Mouse (Mus musculus): ENCODE data around the gene Acbd4. TPM values are rescaled to one million over a fixed set of nuclear protein-coding genes. Genes with fewer than 3 reads are reported as not detected.

Gene Acbd4
- polyA plus RNA-seq, 1 experiment: 17.9 TPM

DNA sequence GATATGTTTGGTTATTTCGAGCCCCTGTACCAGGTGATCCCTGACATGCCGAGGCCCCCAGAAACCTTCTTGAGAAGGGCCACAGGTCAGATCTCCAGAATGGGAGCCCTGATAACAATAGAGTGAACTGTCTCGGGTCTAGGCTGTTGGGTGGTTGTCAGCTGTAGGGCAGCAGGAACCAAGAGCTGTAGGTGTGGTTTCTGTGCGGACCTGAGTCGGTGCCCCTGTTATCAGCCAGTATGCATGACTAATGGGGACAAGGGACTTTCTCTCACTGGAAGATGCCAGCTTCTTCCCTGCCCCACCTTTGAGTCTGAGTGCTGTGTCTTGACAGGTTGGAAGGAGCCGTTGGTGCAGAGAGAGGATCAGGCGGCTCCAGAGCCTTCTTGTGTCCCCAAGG lies 3.0 kb downstream of the Acbd4 start:
- DNase-seq (ENCODE audit: low read depth in 1 of 2, low spot score in 2 of 2): no peak
- Histone ChIP-seq H3K4me1 (ENCODE audit: control insufficient read depth, insufficient read depth, insufficient read length) (peaks cover 22% of the 10 kb centered on the region), H3K36me3 (ENCODE audit: control insufficient read depth, insufficient read depth, low read length) (peaks cover 8% of the 10 kb centered on the region), H3K27me3 (ENCODE audit: control insufficient read depth, insufficient read depth, low read length) (peaks cover 6% of the 10 kb centered on the region), H3K27ac (ENCODE audit: insufficient read depth, low read length) (peak overlapping the region; percentile 47; the same call in 1 of the 2 replicates), H3K4me3 (ENCODE audit: extremely low read depth, insufficient read depth, insufficient read length) (no peak overlapping the region)
- TF ChIP-seq CTCF (IDR thresholded peaks at IDR 0.05; ENCODE audit: extremely low read depth, insufficient read depth, insufficient read length, insufficient replicate concordance): no peak
- 72% methylated on average over 7 of the region's 7 CpGs for WGBS

GRCm38 (mm10) chr11:103105180-103105725 lies 3.8 kb downstream of the Acbd4 start:
- WGBS: 85% methylated on average over 14 of the region's 14 CpGs
- Histone ChIP-seq H3K4me1 (ENCODE audit: control insufficient read depth, insufficient read depth, insufficient read length) (peaks cover 22% of the 10 kb centered on the region), H3K27ac (ENCODE audit: insufficient read depth, low read length) (no peak overlapping the region)

DNA sequence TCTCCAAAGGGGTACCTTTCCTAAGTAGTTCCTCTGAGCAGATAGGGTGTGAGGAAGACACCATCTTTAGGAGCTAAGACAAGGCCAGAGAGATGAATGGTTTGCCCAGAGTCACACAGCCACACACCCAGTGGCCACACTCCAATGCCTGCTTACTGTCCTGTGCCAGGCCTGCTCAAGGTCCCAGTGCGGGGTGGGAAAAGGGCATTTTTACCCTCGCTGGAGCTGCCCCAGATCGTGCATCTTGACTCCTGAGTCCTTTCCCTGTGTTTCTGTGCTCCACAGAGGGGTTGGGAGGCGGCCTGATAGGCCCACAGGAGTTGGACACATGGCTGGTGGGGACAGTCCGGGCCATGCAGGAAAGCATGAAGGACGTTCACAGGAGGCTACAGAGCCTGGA lies 4.3 kb downstream of the Acbd4 start:
- DNase-seq (ENCODE audit: low read depth in 1 of 2, low spot score in 2 of 2): no peak
- Histone ChIP-seq H3K27me3 (ENCODE audit: control insufficient read depth, insufficient read depth, low read length) (peaks cover 6% of the 10 kb centered on the region), H3K36me3 (ENCODE audit: control insufficient read depth, insufficient read depth, low read length) (peaks cover 8% of the 10 kb centered on the region), H3K4me1 (ENCODE audit: control insufficient read depth, insufficient read depth, insufficient read length) (peaks cover 22% of the 10 kb centered on the region), H3K4me3 (ENCODE audit: extremely low read depth, insufficient read depth, insufficient read length) (no peak overlapping the region), H3K27ac (ENCODE audit: insufficient read depth, low read length) (no peak overlapping the region)
- TF ChIP-seq POLR2A (IDR thresholded peaks at IDR 0.05; ENCODE audit: low read depth, low read length): no peak
- no peak for TF ChIP-seq CTCF (IDR thresholded peaks at IDR 0.05; ENCODE audit: extremely low read depth, insufficient read depth, insufficient read length, insufficient replicate concordance)
- 88% methylated on average over 6 of the region's 6 CpGs for WGBS

More at GRCm38 (mm10) chr11:103105180-103105725, 3.8 kb downstream of the Acbd4 start:
- H3K4me3 ChIP-seq (ENCODE audit: extremely low read depth, insufficient read depth, insufficient read length): no peak overlapping the region
- H3K36me3 ChIP-seq (ENCODE audit: control insufficient read depth, insufficient read depth, low read length): peaks cover 8% of the 10 kb centered on the region
- peaks cover 6% of the 10 kb centered on the region for H3K27me3 ChIP-seq (ENCODE audit: control insufficient read depth, insufficient read depth, low read length)
- TF ChIP-seq POLR2A (IDR thresholded peaks at IDR 0.05; ENCODE audit: low read depth, low read length): no peak
- TF ChIP-seq CTCF (IDR thresholded peaks at IDR 0.05; ENCODE audit: extremely low read depth, insufficient read depth, insufficient read length, insufficient replicate concordance): no peak
- no peak for DNase-seq (ENCODE audit: low read depth in 1 of 2, low spot score in 2 of 2)

GRCm38 (mm10) chr11:103106386-103106785 lies 4.9 kb downstream of the Acbd4 start:
- Histone ChIP-seq H3K27me3 (ENCODE audit: control insufficient read depth, insufficient read depth, low read length) (peaks cover 1% of the 10 kb centered on the region; the same call in 1 of the 2 replicates), H3K4me1 (ENCODE audit: control insufficient read depth, insufficient read depth, insufficient read length) (peaks cover 18% of the 10 kb centered on the region), H3K4me3 (ENCODE audit: extremely low read depth, insufficient read depth, insufficient read length) (no peak overlapping the region), H3K27ac (ENCODE audit: insufficient read depth, low read length) (no peak overlapping the region), H3K36me3 (ENCODE audit: control insufficient read depth, insufficient read depth, low read length) (peaks cover 8% of the 10 kb centered on the region)
- 82% methylated on average over 4 of the region's 4 CpGs for WGBS
- TF ChIP-seq CTCF (IDR thresholded peaks at IDR 0.05; ENCODE audit: extremely low read depth, insufficient read depth, insufficient read length, insufficient replicate concordance) (no peak), POLR2A (IDR thresholded peaks at IDR 0.05; ENCODE audit: low read depth, low read length) (no peak)
- DNase-seq (ENCODE audit: low read depth in 1 of 2, low spot score in 2 of 2): no peak

GRCm38 (mm10) chr11:103111301-103111700 lies 9.8 kb downstream of the Acbd4 start:
- TF ChIP-seq CTCF (IDR thresholded peaks at IDR 0.05; ENCODE audit: extremely low read depth, insufficient read depth, insufficient read length, insufficient replicate concordance): no peak
- TF ChIP-seq POLR2A (IDR thresholded peaks at IDR 0.05; ENCODE audit: low read depth, low read length): no peak
- Histone ChIP-seq H3K36me3 (ENCODE audit: control insufficient read depth, insufficient read depth, low read length) (peaks cover 3% of the 10 kb centered on the region), H3K27ac (ENCODE audit: insufficient read depth, low read length) (no peak overlapping the region), H3K27me3 (ENCODE audit: control insufficient read depth, insufficient read depth, low read length) (no peaks in the 10 kb centered on the region), H3K4me3 (ENCODE audit: extremely low read depth, insufficient read depth, insufficient read length) (no peak overlapping the region), H3K4me1 (ENCODE audit: control insufficient read depth, insufficient read depth, insufficient read length) (no peaks in the 10 kb centered on the region)
- no peak for DNase-seq (ENCODE audit: low read depth in 1 of 2, low spot score in 2 of 2)
- 84% methylated on average over 10 of the region's 10 CpGs for WGBS

GRCm38 (mm10) chr11:103111881-103112551 lies 10.5 kb downstream of the Acbd4 start:
- DNase-seq (ENCODE audit: low read depth in 1 of 2, low spot score in 2 of 2): no peak
- H3K36me3 ChIP-seq (ENCODE audit: control insufficient read depth, insufficient read depth, low read length): no peaks in the 10 kb centered on the region
- H3K4me1 ChIP-seq (ENCODE audit: control insufficient read depth, insufficient read depth, insufficient read length): no peaks in the 10 kb centered on the region
- no peaks in the 10 kb centered on the region for H3K27me3 ChIP-seq (ENCODE audit: control insufficient read depth, insufficient read depth, low read length)
- no peak for TF ChIP-seq CTCF (IDR thresholded peaks at IDR 0.05; ENCODE audit: extremely low read depth, insufficient read depth, insufficient read length, insufficient replicate concordance)
- no peak for TF ChIP-seq POLR2A (IDR thresholded peaks at IDR 0.05; ENCODE audit: low read depth, low read length)
- 0 out of 2 replicates have a peak overlapping the region, but pooled peaks have one; percentile 0 for H3K4me3 ChIP-seq (ENCODE audit: extremely low read depth, insufficient read depth, insufficient read length)
- no peak overlapping the region for H3K27ac ChIP-seq (ENCODE audit: insufficient read depth, low read length)
- 30% methylated on average over 28 of the region's 28 CpGs for WGBS

- Histone ChIP-seq H3K27ac (ENCODE audit: insufficient read depth, low read length) (no peak overlapping the region), H3K36me3 (ENCODE audit: control insufficient read depth, insufficient read depth, low read length) (no peaks in the 10 kb centered on the region), H3K4me1 (ENCODE audit: control insufficient read depth, insufficient read depth, insufficient read length) (no peaks in the 10 kb centered on the region), H3K27me3 (ENCODE audit: control insufficient read depth, insufficient read depth, low read length) (no peaks in the 10 kb centered on the region), H3K4me3 (ENCODE audit: extremely low read depth, insufficient read depth, insufficient read length) (no peak overlapping the region)
- 75% methylated on average over 9 of the region's 9 CpGs for WGBS
- TF ChIP-seq CTCF (IDR thresholded peaks at IDR 0.05; ENCODE audit: extremely low read depth, insufficient read depth, insufficient read length, insufficient replicate concordance) (no peak), POLR2A (IDR thresholded peaks at IDR 0.05; ENCODE audit: low read depth, low read length) (no peak)
- no peak for DNase-seq (ENCODE audit: low read depth in 1 of 2, low spot score in 2 of 2)
Measured at GRCm38 (mm10) chr11:103112552-103112912, 11.1 kb downstream of the Acbd4 start.

All from spleen, adult 2 months (tissue).